In the genomic region with DNA sequence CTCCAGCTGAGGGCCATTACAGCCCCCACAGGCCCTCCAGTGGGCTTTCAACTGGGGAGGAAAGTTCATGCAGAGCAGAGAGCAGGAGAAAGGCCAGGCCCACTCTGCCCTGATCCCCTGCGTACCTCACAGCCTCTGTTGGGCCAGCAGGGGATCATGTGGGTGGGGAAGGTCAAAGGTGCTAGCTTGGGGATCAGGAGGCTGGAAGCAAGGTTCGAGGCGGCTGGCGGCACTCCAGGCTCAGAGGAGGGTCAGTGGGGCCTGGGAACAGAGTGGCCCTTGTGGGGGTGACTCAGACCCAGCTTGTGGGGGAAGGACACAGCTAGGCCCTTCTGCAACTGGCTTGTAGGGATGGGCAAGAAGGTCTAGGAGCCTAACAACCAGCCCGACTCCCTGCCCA, we compare ENCODE assay signal across 14 mouse cellular contexts. TPM values are rescaled to one million over a fixed set of nuclear protein-coding genes. Genes with fewer than 3 reads are reported as not detected.
DNase-seq lines count a peak whose midpoint lies in the region; ATAC-seq and TF ChIP-seq lines count a peak whose summit lies in the region.
"Had no signal": no experiment of that assay in that cellular context is flagged by ENCODE, and none has a peak within 500 bp of the region (broad histone marks: within the 10 kb centered on the region; RNA-seq: fewer than 3 reads in every experiment).

No protein-coding gene starts in this region.

- H3K36me3 ChIP-seq in heart, postnatal 0 days (replicated peaks; ENCODE audit: control insufficient read depth, insufficient read depth, low read length), result no peaks in the 10 kb centered on the region
- H3K36me3 ChIP-seq in heart, embryonic 12.5 days, result no peaks in the 10 kb centered on the region
- no peaks in the 10 kb centered on the region for H3K36me3 ChIP-seq in midbrain, embryonic 10.5 days
- no peaks in the 10 kb centered on the region for H3K36me3 ChIP-seq in midbrain, embryonic 14.5 days (ENCODE audit: control insufficient read depth, insufficient read depth, low read length)
- H3K36me3 ChIP-seq: limb, embryonic 15.5 days; midbrain, embryonic 13.5 days had no signal

- no peaks in the 10 kb centered on the region for H3K27me3 ChIP-seq in heart, postnatal 0 days (ENCODE audit: control insufficient read depth, insufficient read depth, low read length)
- H3K27me3 ChIP-seq in heart, embryonic 12.5 days (replicated peaks), result no peaks in the 10 kb centered on the region
- no peaks in the 10 kb centered on the region for H3K27me3 ChIP-seq in midbrain, embryonic 10.5 days (ENCODE audit: low read depth, poor library complexity, severe bottlenecking)
- no peaks in the 10 kb centered on the region for H3K27me3 ChIP-seq in midbrain, embryonic 14.5 days (ENCODE audit: control insufficient read depth, insufficient read depth, low read length)
- H3K27me3 ChIP-seq: forebrain, embryonic 13.5 days; limb, embryonic 15.5 days; midbrain, embryonic 13.5 days had no signal

- peak; percentile 35 for DNase-seq in adrenal gland, postnatal 10 days
- no peak for DNase-seq in adrenal gland, adult 2 months
- no peak for DNase-seq in heart, postnatal 0 days (ENCODE audit: low spot score)
- DNase-seq in midbrain, embryonic 10.5 days (ENCODE audit: low spot score), result no peak
- no peak for DNase-seq in midbrain, embryonic 14.5 days
- DNase-seq in neural tube, embryonic 10.5 days (ENCODE audit: extremely low spot score, low spot score), result no peak
- DNase-seq in MN1 (ENCODE audit: low spot score), result no peak
- DNase-seq: right cerebral cortex, postnatal 14 days; thymus, postnatal 14 days had no signal

- TF ChIP-seq EP300 in heart, postnatal 0 days (IDR thresholded peaks at IDR 0.05; ENCODE audit: low read depth), result no peak

- no peak overlapping the region for H3K9ac ChIP-seq in heart, postnatal 0 days (replicated peaks; ENCODE audit: low read depth, low read length)
- no peak overlapping the region for H3K9ac ChIP-seq in heart, embryonic 12.5 days
- H3K9ac ChIP-seq in midbrain, embryonic 14.5 days (replicated peaks; ENCODE audit: low read length), result no peak overlapping the region
- H3K9ac ChIP-seq: forebrain, embryonic 13.5 days; limb, embryonic 15.5 days; midbrain, embryonic 13.5 days had no signal

- no peak for ATAC-seq in heart, postnatal 0 days (ENCODE audit: insufficient read depth, low read depth)
- ATAC-seq in heart, embryonic 12.5 days (ENCODE audit: insufficient number of reproducible peaks, low FRiP score), result no peak
- ATAC-seq in midbrain, embryonic 14.5 days (ENCODE audit: low FRiP score, low TSS enrichment), result no peak
- ATAC-seq: forebrain, embryonic 13.5 days; hindbrain, postnatal 0 days; midbrain, embryonic 13.5 days had no signal

- WGBS in heart, postnatal 0 days, result 65% methylated on average over 5 of the region's 5 CpGs
- WGBS in heart, embryonic 12.5 days, result 66% methylated on average over 5 of the region's 5 CpGs
- 42% methylated on average over 5 of the region's 5 CpGs for WGBS in midbrain, embryonic 10.5 days
- WGBS in midbrain, embryonic 14.5 days, result 42% methylated on average over 5 of the region's 5 CpGs

- H3K4me3 ChIP-seq in heart, postnatal 0 days (ENCODE audit: low read depth, low read length), result no peak overlapping the region
- H3K4me3 ChIP-seq in heart, embryonic 12.5 days, result no peak overlapping the region
- H3K4me3 ChIP-seq in midbrain, embryonic 10.5 days, result no peak overlapping the region
- H3K4me3 ChIP-seq in midbrain, embryonic 14.5 days (replicated peaks; ENCODE audit: low read depth, low read length), result no peak overlapping the region
- H3K4me3 ChIP-seq: forebrain, embryonic 13.5 days; limb, embryonic 15.5 days; midbrain, embryonic 13.5 days had no signal

- no peaks in the 10 kb centered on the region for H3K9me3 ChIP-seq in heart, postnatal 0 days (replicated peaks; ENCODE audit: control insufficient read depth, low read length)
- no peaks in the 10 kb centered on the region for H3K9me3 ChIP-seq in heart, embryonic 12.5 days (replicated peaks)
- H3K9me3 ChIP-seq in midbrain, embryonic 10.5 days (replicated peaks), result no peaks in the 10 kb centered on the region
- H3K9me3 ChIP-seq in midbrain, embryonic 14.5 days (ENCODE audit: control insufficient read depth, low read length), result no peaks in the 10 kb centered on the region
- H3K9me3 ChIP-seq: forebrain, embryonic 13.5 days; limb, embryonic 15.5 days; midbrain, embryonic 13.5 days had no signal

- peak overlapping the region; percentile 3; the same call in 1 of the 2 replicates for H3K27ac ChIP-seq in heart, postnatal 0 days (ENCODE audit: low read depth)
- H3K27ac ChIP-seq in heart, embryonic 12.5 days (ENCODE audit: poor library complexity, severe bottlenecking), result no peak overlapping the region
- H3K27ac ChIP-seq in midbrain, embryonic 10.5 days (replicated peaks), result peak overlapping the region; percentile 69
- no peak overlapping the region for H3K27ac ChIP-seq in midbrain, embryonic 14.5 days (replicated peaks; ENCODE audit: low read depth, low read length)
- H3K27ac ChIP-seq: forebrain, embryonic 13.5 days; hindbrain, postnatal 0 days; limb, embryonic 15.5 days; midbrain, embryonic 13.5 days had no signal

- no peak overlapping the region for H3K4me2 ChIP-seq in heart, postnatal 0 days (ENCODE audit: low read depth, low read length)
- H3K4me2 ChIP-seq in heart, embryonic 12.5 days, result no peak overlapping the region
- no peak overlapping the region for H3K4me2 ChIP-seq in midbrain, embryonic 14.5 days (ENCODE audit: low read length)
- H3K4me2 ChIP-seq: forebrain, embryonic 13.5 days; limb, embryonic 15.5 days; midbrain, embryonic 13.5 days had no signal

- H3K4me1 ChIP-seq in heart, postnatal 0 days (ENCODE audit: control insufficient read depth, insufficient read depth), result peaks cover 21% of the 10 kb centered on the region; the same call in 1 of the 2 replicates
- peaks cover 69% of the 10 kb centered on the region for H3K4me1 ChIP-seq in heart, embryonic 12.5 days (replicated peaks)
- peaks cover 43% of the 10 kb centered on the region for H3K4me1 ChIP-seq in midbrain, embryonic 10.5 days
- H3K4me1 ChIP-seq in midbrain, embryonic 14.5 days (ENCODE audit: control insufficient read depth, insufficient read depth, low read length), result no peaks in the 10 kb centered on the region

- no peak for TF ChIP-seq CTCF in heart, postnatal 0 days (IDR thresholded peaks at IDR 0.05; ENCODE audit: low read depth)

RNA-seq across cellular contexts. Expression of gene Col18a1, which starts 42.9 kb away (rescaled TPM):
- 100 to 1,000 TPM in 1 of 2 experiments, 10 to 100 TPM in 1; 85.2 to 159 TPM for total RNA-seq in adrenal gland, postnatal 10 days (2021)
- total RNA-seq in adrenal gland, adult 2 months (2021), result 10 to 100 TPM; 26.7 to 40.0 TPM
- polyA plus RNA-seq in adrenal gland, adult 2 months (2012; rRNA removed), result 75.8 and 78.8 TPM in 2 replicates
- 130 and 133 TPM in 2 replicates for total RNA-seq in heart, postnatal 0 days (2014; rRNA removed; ENCODE audit: low replicate concordance)
- 40.6 and 47.3 TPM in 2 replicates for polyA plus RNA-seq in heart, postnatal 0 days (2015; fragmentation: Nextera tagmentation; extraction: Ambion mirVana)
- 271 and 284 TPM in 2 replicates for polyA plus RNA-seq in heart, embryonic 12.5 days (2016; fragmentation: Nextera tagmentation; extraction: Ambion mirVana)
- polyA plus RNA-seq in midbrain, embryonic 10.5 days (2016; fragmentation: Nextera tagmentation; extraction: Ambion mirVana), result 146 and 155 TPM in 2 replicates
- 8.5 and 33.0 TPM in 2 replicates for polyA plus RNA-seq in midbrain, embryonic 14.5 days (2014; fragmentation: Nextera tagmentation; extraction: Ambion mirVana)

RNA-seq across cellular contexts. Expression of gene Pofut2, which starts 49.8 kb away (rescaled TPM):
- total RNA-seq in adrenal gland, postnatal 10 days (2021), result 10 to 100 TPM; 66.2 to 68.2 TPM
- total RNA-seq in adrenal gland, adult 2 months (2021), result 10 to 100 TPM; 73.0 to 87.9 TPM
- polyA plus RNA-seq in adrenal gland, adult 2 months (2012; rRNA removed), result 107 and 117 TPM in 2 replicates
- total RNA-seq in heart, postnatal 0 days (2014; rRNA removed; ENCODE audit: low replicate concordance), result 78.8 and 94.1 TPM in 2 replicates
- 71.1 and 72.4 TPM in 2 replicates for polyA plus RNA-seq in heart, postnatal 0 days (2015; fragmentation: Nextera tagmentation; extraction: Ambion mirVana)
- 131 and 135 TPM in 2 replicates for polyA plus RNA-seq in heart, embryonic 12.5 days (2016; fragmentation: Nextera tagmentation; extraction: Ambion mirVana)
- polyA plus RNA-seq in midbrain, embryonic 10.5 days (2016; fragmentation: Nextera tagmentation; extraction: Ambion mirVana), result 80.2 and 82.2 TPM in 2 replicates
- polyA plus RNA-seq in midbrain, embryonic 14.5 days (2014; fragmentation: Nextera tagmentation; extraction: Ambion mirVana), result 43.4 and 52.0 TPM in 2 replicates

Comparison
In these comparisons a context has a peak if more than half of its experiments do, and no peak if none do; other contexts are left out.
1. H3K27ac ChIP-seq: peak in heart, postnatal 0 days (single experiment) and midbrain, embryonic 10.5 days (single experiment); none in heart, embryonic 12.5 days (single experiment) and midbrain, embryonic 14.5 days (single experiment).